Mouse (Mus musculus) frontal cortex, postnatal 36 days (tissue): Measurements from ENCODE around the gene Aunip.
A peak's percentile ranks its signal among the peaks of the same experiment; 100 is the strongest.

Source experiments
- DNase-seq, 2 experiments: peaks; one replicate each; pipeline ENCODE4 v3.0.0; 2022; ENCODE audit warnings: low spot score in 2 of 2

Gene Aunip

GRCm38 (mm10) chr4:134553631-134554030 is 42.8 kb downstream of the Aunip start:
- no peak for DNase-seq

GRCm38 (mm10) chr4:134555956-134556580 is 45.3 kb downstream of the Aunip start:
- no peak for DNase-seq

- DNase-seq: no peak
These were observed 46.9 kb downstream of the Aunip start for GRCm38 (mm10) chr4:134557626-134558249.

GRCm38 (mm10) chr4:134558570-134559113 is 47.8 kb downstream of the Aunip start:
- no peak for DNase-seq

GRCm38 (mm10) chr4:134559154-134559553 is 48.4 kb downstream of the Aunip start:
- no peak for DNase-seq

- DNase-seq: no peak
These were observed 49.9 kb downstream of the Aunip start for GRCm38 (mm10) chr4:134560699-134561098.

GRCm38 (mm10) chr4:134562014-134562413 is 51.2 kb downstream of the Aunip start:
- DNase-seq: no peak

GRCm38 (mm10) chr4:134563624-134564023 is 52.8 kb downstream of the Aunip start:
- DNase-seq: no peak

GRCm38 (mm10) chr4:134564093-134564492 is 53.3 kb downstream of the Aunip start:
- DNase-seq: no peak

GRCm38 (mm10) chr4:134567377-134568226 is 56.8 kb downstream of the Aunip start:
- peak in 1 of 2 experiments; percentile 30 for DNase-seq

- DNase-seq: no peak
These were observed 58.4 kb downstream of the Aunip start for GRCm38 (mm10) chr4:134569205-134569604.

GRCm38 (mm10) chr4:134569831-134570230 is 59.0 kb downstream of the Aunip start:
- DNase-seq: no peak

GRCm38 (mm10) chr4:134570704-134571451 is 60.1 kb downstream of the Aunip start:
- DNase-seq: no peak

GRCm38 (mm10) chr4:134572449-134573300 is 61.9 kb downstream of the Aunip start:
- DNase-seq: no peak
